Mouse (Mus musculus) forebrain, embryonic 16.5 days (tissue): Measurements from ENCODE around the gene Ccdc85a. TPM values are rescaled to one million over a fixed set of nuclear protein-coding genes. Genes with fewer than 3 reads are reported as not detected.
"Not testable (repeated sequence)": the region's sequence is repeated elsewhere in the genome, so short reads cannot be mapped to it uniquely, and the experiment has no call there.

Source experiments
- ATAC-seq: fragments of 200-750 bp; cut with Nextera tagmentation; 2 replicates; pipeline ENCODE4 v1.8.0; 2017; ENCODE audit warnings: mild to moderate bottlenecking, moderate library complexity
- H3K27ac ChIP-seq: fragments of 300-500 bp; sonication (generic); 2 replicates; pipeline ENCODE4 v1.5.1; 2014; ENCODE audit warnings: low read length, control low read depth
- H3K27me3 ChIP-seq: fragments of 300-500 bp; sonication (generic); replicated peaks from 2 replicates; pipeline ENCODE4 v1.6.1; 2014; ENCODE audit warnings: low read length; ENCODE audit not compliant: control insufficient read depth, insufficient read depth
- H3K36me3 ChIP-seq: fragments of 300-500 bp; sonication (generic); 2 replicates; pipeline ENCODE4 v1.6.1; 2014; ENCODE audit not compliant: control insufficient read depth, insufficient read depth
- H3K4me1 ChIP-seq: fragments of 300-500 bp; sonication (generic); replicated peaks from 2 replicates; pipeline ENCODE4 v1.6.1; 2014; ENCODE audit warnings: low read length; ENCODE audit not compliant: control insufficient read depth, insufficient read depth
- H3K4me2 ChIP-seq: fragments of 300-500 bp; sonication (generic); 2 replicates; pipeline ENCODE4 v1.6.1; 2014; ENCODE audit warnings: mild to moderate bottlenecking, low read length, control low read depth
- H3K4me3 ChIP-seq: fragments of 300-500 bp; sonication (generic); replicated peaks from 2 replicates; pipeline ENCODE4 v1.5.1; 2014; ENCODE audit warnings: mild to moderate bottlenecking, low read length, control low read depth
- H3K9ac ChIP-seq: fragments of 300-500 bp; sonication (generic); replicated peaks from 2 replicates; pipeline ENCODE4 v1.6.1; 2014; ENCODE audit warnings: low read depth, low read length, control low read depth
- H3K9me3 ChIP-seq: fragments of 300-500 bp; sonication (generic); 2 replicates; pipeline ENCODE4 v1.6.1; 2016; ENCODE audit warnings: low read length; ENCODE audit not compliant: control insufficient read depth
- WGBS: fragments of 180-500 bp; shearing (Covaris S2); extraction: QIAGEN DNeasy Blood & Tissue Kit; methylation state at CpG from one replicate; pipeline ENCODE4 v1.1.7; 2014; 5-methylcytosine and 5-hydroxymethylcytosine counted together
- polyA plus RNA-seq: library from polyadenylated mRNA; unstranded; fragments of >200 nt; fragmentation: Nextera tagmentation; extraction: Ambion mirVana; gene quantifications from 2 replicates; pipeline ENCODE4 v1.2.1, GENCODE M21; 2015

Gene Ccdc85a
- polyA plus RNA-seq, 1 experiment from 2014 or later, result 28.7 TPM

DNA sequence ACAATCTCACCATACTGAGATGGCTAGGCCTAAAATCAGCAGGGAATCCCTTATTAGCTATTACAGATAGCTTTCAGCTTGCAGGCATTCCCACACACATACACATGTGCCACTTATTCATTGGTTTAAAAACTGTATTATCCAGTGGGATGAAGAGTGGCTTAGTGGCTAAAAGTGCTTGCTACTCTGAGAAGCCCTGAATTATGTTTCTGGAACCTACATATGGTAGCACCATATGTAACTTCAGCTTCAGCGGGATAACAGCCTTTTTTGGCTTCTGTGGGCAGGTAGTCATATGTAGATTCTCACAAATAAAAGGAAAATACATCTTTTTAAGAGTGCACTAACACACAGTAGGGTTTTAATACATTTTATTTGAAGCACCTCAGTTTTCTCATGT is 119.2 kb downstream of the Ccdc85a start:
- H3K4me2 ChIP-seq, result no peak overlapping the region
- no peak for ATAC-seq
- H3K9me3 ChIP-seq, result no peaks in the 10 kb centered on the region
- H3K4me3 ChIP-seq, result no peak overlapping the region
- no peaks in the 10 kb centered on the region for H3K27me3 ChIP-seq
- no peak overlapping the region for H3K27ac ChIP-seq
- H3K36me3 ChIP-seq, result no peaks in the 10 kb centered on the region
- 81% methylated on average over 1 of the region's 1 CpGs for WGBS
- no peaks in the 10 kb centered on the region for H3K4me1 ChIP-seq
- H3K9ac ChIP-seq, result no peak overlapping the region

DNA sequence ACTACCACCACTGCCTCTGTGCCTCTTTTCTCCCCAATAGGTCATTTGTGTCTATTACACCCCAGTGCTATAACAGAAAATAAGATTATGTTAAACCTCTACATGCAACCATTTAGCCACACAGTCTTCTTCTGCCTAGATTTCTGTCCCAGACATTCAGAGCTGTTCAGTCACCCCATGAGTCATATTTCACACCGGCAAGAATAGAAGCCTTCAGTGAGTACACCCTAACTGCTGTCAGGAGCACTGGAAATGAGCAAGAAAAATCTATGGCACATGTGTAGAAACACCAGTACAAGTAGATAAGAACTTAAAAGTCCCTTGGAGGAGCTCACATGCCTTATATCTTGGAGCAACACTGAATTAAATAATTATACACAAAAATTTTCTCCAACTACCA is 125.0 kb downstream of the Ccdc85a start:
- Histone ChIP-seq H3K9ac (no peak overlapping the region), H3K27me3 (no peaks in the 10 kb centered on the region), H3K4me2 (no peak overlapping the region), H3K4me1 (no peaks in the 10 kb centered on the region), H3K4me3 (no peak overlapping the region), H3K36me3 (no peaks in the 10 kb centered on the region), H3K27ac (no peak overlapping the region), H3K9me3 (no peaks in the 10 kb centered on the region)
- 100% methylated on average over 1 of the region's 1 CpGs for WGBS
- no peak for ATAC-seq

DNA sequence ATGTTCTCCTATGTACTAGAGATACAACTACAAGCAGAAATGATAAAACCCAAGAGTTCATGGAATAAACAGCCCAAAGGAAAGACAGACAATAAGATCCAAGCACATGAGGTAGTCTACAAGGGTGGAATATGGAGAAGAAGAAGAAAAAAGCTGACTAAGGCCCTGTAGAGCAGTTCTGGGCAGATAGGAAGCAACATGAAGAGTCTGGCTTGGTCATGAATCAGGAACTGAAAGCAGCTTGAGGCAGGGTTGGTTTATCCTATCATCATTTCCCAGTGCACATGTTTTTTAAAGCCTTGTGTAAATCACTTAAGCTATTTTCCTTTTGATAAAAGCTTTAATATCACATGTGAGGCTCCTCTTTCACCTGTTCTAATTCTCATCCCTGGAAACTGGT is 144.2 kb downstream of the Ccdc85a start:
- no peak overlapping the region for H3K4me3 ChIP-seq

DNA sequence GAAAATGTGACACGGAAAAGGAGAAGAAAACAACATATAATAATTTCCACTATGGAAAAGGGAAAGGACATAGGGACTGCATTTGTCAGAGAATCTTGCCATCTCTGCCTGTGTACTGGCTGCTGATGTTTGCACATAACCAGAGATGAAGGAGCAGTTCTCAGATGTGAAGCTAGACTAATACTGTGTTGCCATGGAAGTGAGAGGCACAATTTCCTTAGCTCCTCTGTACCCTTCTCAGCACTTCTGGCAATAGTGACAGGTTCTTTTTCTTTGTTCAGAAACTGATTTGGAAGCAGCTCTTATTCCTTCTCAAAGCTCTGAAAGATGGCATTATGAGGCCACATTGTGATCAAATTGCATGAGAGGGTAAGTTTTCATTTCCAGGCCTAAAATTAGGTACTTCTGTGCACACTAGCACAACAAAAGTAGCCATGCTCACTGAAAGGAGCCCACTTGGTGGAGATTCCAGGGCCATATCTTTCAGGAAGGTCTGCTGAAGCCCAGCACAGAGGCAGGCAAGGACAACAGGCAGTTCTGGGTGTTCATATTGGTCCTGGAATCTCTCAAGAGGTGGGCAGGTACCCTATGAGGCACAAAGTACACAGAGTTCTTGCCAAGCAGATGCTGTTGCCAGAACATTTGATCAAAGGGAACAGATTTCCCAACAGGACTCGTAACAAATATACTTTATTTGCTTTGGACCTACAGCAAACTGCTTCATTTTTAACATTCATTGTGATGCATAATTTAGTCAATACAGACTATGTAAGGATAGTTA is 161.5 kb downstream of the Ccdc85a start:
- Histone ChIP-seq H3K27me3 (no peaks in the 10 kb centered on the region), H3K36me3 (no peaks in the 10 kb centered on the region), H3K4me3 (no peak overlapping the region), H3K9me3 (no peaks in the 10 kb centered on the region), H3K9ac (no peak overlapping the region), H3K27ac (no peak overlapping the region), H3K4me1 (no peaks in the 10 kb centered on the region), H3K4me2 (no peak overlapping the region)
- 81% methylated on average over 2 of the region's 2 CpGs for WGBS
- peak; percentile 59 for ATAC-seq

More for the DNA sequence above, 144.2 kb downstream of the Ccdc85a start:
- H3K36me3 ChIP-seq, result no peaks in the 10 kb centered on the region
- no peak overlapping the region for H3K27ac ChIP-seq
- H3K4me2 ChIP-seq, result no peak overlapping the region
- H3K9me3 ChIP-seq, result no peaks in the 10 kb centered on the region
- ATAC-seq, result no peak
- no peaks in the 10 kb centered on the region for H3K4me1 ChIP-seq
- H3K27me3 ChIP-seq, result no peaks in the 10 kb centered on the region
- H3K9ac ChIP-seq, result no peak overlapping the region

DNA sequence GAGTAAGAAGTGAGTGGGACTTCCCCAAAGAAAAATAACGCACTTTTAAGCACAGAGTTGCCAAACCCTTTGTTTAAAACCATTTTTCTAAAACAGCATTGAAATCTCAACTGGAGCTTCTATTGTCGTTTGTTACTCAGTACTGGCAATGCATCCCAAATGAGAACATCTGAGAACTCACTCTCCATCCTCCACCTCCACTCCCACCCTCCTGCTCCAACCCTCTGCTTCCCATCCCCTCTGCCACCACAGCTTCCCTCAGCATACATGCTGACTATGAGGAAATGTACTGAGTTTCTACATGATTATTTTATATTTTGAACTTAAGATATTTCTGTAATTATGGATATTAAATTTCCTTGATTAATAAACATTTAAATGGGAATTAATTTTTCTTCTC is 168.3 kb downstream of the Ccdc85a start:
- Histone ChIP-seq H3K27me3 (no peaks in the 10 kb centered on the region), H3K4me3 (no peak overlapping the region), H3K4me2 (no peak overlapping the region), H3K27ac (no peak overlapping the region), H3K4me1 (no peaks in the 10 kb centered on the region), H3K9ac (no peak overlapping the region), H3K36me3 (no peaks in the 10 kb centered on the region), H3K9me3 (no peaks in the 10 kb centered on the region)
- WGBS, result 59% methylated on average over 2 of the region's 2 CpGs
- ATAC-seq, result no peak

DNA sequence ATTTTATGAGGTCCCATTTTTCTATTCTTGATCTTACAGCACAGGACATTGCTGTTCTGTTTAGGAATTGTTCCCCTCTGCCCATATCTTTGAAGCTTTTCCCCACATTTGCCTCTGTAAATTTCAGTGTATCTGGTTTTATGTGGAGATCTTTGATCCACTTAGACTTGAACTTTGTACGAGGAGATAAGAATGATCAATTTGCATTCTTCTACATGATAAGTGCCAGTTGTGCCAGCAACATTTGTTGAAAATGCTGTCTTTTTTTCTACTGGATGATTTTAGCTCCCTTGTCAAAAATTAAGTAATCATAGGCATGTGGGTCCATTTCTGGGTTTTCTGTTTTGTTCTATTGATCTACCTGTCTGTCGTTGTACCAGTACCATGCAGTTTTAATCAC is 174.2 kb downstream of the Ccdc85a start:
- not testable (repeated sequence) for H3K4me1 ChIP-seq, H3K27me3 ChIP-seq, H3K4me2 ChIP-seq, H3K36me3 ChIP-seq, H3K9me3 ChIP-seq, H3K27ac ChIP-seq, H3K4me3 ChIP-seq, H3K9ac ChIP-seq, ATAC-seq
- WGBS, result 95% methylated on average over 2 of the region's 2 CpGs

DNA sequence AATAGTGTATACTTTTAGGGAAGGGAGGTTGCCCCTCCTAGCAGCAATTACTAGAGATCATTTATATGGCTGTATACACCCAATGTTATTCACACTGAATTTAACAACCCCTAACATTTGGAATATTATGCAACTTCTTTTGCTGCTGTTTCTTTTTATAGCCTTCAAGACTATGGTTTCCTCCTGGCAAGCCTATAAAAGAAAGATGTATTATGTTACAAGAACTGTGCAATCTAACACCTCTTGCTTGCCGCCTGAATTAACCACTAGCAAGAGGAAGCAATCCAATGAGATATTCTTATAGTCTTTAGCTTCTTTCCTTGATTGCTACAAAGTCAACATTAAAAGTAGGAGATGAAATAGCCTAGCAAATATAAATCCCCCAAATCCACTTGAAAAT is 187.0 kb downstream of the Ccdc85a start:
- ATAC-seq, result no peak
- WGBS, result 67% methylated on average over 1 of the region's 1 CpGs
- no peak overlapping the region for H3K4me2 ChIP-seq
- no peak overlapping the region for H3K4me3 ChIP-seq
- no peaks in the 10 kb centered on the region for H3K9me3 ChIP-seq
- no peak overlapping the region for H3K9ac ChIP-seq
- no peaks in the 10 kb centered on the region for H3K27me3 ChIP-seq
- no peaks in the 10 kb centered on the region for H3K36me3 ChIP-seq
- no peak overlapping the region for H3K27ac ChIP-seq
- no peaks in the 10 kb centered on the region for H3K4me1 ChIP-seq

DNA sequence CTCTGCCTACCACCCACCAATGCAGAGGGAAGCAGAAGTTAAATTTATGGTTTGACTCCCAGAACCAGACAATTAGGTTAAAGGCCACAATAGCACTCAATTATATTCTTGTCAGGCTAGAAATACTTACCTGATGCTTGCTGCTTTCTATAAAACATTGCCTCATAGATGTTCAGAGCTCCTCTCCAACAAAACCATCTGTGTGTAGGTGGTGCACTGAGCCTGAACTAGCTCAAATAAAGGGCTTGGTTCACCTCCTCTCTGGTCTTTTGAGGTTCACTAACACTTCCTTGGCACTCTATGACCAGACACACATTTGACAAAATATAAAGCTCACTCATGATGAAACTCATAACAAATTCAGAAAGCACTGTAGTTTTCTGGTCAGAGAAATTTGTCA is 208.2 kb downstream of the Ccdc85a start:
- Histone ChIP-seq H3K27ac (no peak overlapping the region), H3K9ac (no peak overlapping the region), H3K4me3 (no peak overlapping the region), H3K4me1 (no peaks in the 10 kb centered on the region), H3K36me3 (no peaks in the 10 kb centered on the region), H3K27me3 (no peaks in the 10 kb centered on the region), H3K4me2 (no peak overlapping the region), H3K9me3 (no peaks in the 10 kb centered on the region)
- ATAC-seq, result no peak

DNA sequence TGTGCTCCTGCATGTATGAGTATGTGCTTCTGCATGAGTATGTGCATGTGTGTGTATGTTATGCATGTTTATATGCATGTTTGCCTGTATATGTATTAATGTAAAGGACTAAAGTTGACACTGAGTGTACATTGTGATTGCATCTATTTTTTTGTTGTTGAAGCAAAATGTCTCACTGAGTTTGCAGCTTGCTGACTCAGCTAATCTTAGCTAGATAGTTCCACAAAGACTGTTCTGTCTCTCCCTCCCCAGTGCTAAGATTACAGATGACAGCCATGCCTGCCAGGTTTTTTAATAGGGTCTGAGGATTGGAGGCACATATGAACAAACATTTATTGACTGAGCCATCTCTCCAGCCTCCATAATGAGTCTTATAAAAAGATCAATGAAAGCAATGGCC is 209.5 kb downstream of the Ccdc85a start:
- Histone ChIP-seq H3K4me3 (no peak overlapping the region), H3K36me3 (no peaks in the 10 kb centered on the region), H3K4me2 (no peak overlapping the region), H3K9me3 (no peaks in the 10 kb centered on the region), H3K27me3 (no peaks in the 10 kb centered on the region), H3K27ac (no peak overlapping the region), H3K9ac (no peak overlapping the region), H3K4me1 (no peaks in the 10 kb centered on the region)
- no peak for ATAC-seq

DNA sequence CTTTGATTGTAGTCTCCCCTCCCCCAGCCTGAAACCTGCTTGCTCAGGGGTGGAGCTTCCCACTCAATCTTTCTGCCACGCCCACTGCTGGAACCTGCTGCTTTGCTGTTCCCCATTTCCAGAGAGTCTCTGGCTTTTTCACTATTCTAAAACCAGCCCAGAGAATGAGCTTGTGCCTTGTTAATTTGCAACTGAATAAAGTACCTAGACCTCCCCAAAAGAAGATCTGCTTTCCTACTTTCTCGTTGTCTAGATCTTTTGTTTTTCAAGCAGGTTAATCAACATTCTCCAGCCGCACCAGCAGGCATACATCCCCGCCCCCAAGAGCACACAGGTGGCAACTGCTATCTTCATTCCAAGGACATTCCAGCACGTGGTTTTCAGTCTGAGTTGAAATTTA is 212.7 kb downstream of the Ccdc85a start:
- H3K27me3 ChIP-seq, H3K9ac ChIP-seq, H3K4me2 ChIP-seq, H3K9me3 ChIP-seq, H3K4me1 ChIP-seq, H3K4me3 ChIP-seq, H3K36me3 ChIP-seq, ATAC-seq, H3K27ac ChIP-seq: not testable (repeated sequence)
- 58% methylated on average over 5 of the region's 5 CpGs for WGBS
